Mouse (Mus musculus) skeletal muscle tissue, adult 2 months (tissue): ENCODE data around the gene Pknox2.

Experiments used
- DNase-seq: peaks from one replicate; pipeline ENCODE4 v3.0.0-alpha.2; 2012; ENCODE audit warnings: low read depth, low spot score

The Pknox2 gene

GRCm38 (mm10) chr9:36990626-36991368, 156.4 kb downstream of the Pknox2 start:
- DNase-seq = peak; percentile 41

GRCm38 (mm10) chr9:36989991-36990390, 157.2 kb downstream of the Pknox2 start:
- DNase-seq = no peak

- no peak for DNase-seq
These were observed 162.0 kb downstream of the Pknox2 start for GRCm38 (mm10) chr9:36985233-36985632.

GRCm38 (mm10) chr9:36976596-36977362, 170.4 kb downstream of the Pknox2 start:
- DNase-seq = no peak

- DNase-seq = peak; percentile 46
These were observed 173.6 kb downstream of the Pknox2 start for GRCm38 (mm10) chr9:36973486-36974227.

GRCm38 (mm10) chr9:36972089-36972488, 175.1 kb downstream of the Pknox2 start:
- no peak for DNase-seq

GRCm38 (mm10) chr9:36971066-36971465, 176.1 kb downstream of the Pknox2 start:
- no peak for DNase-seq

GRCm38 (mm10) chr9:36970651-36971050, 176.6 kb downstream of the Pknox2 start:
- DNase-seq = peak; percentile 79

- DNase-seq = peak; percentile 67
These were observed 178.1 kb downstream of the Pknox2 start for GRCm38 (mm10) chr9:36969131-36969530.

GRCm38 (mm10) chr9:36968713-36969112, 178.5 kb downstream of the Pknox2 start:
- no peak for DNase-seq

GRCm38 (mm10) chr9:36968236-36968635, 179.0 kb downstream of the Pknox2 start:
- DNase-seq = no peak

- no peak for DNase-seq
These were observed 181.5 kb downstream of the Pknox2 start for GRCm38 (mm10) chr9:36965720-36966119.

GRCm38 (mm10) chr9:36964230-36964629, 183.0 kb downstream of the Pknox2 start:
- no peak for DNase-seq

- no peak for DNase-seq
These were observed 183.7 kb downstream of the Pknox2 start for GRCm38 (mm10) chr9:36963512-36963911.

GRCm38 (mm10) chr9:36961874-36962273, 185.3 kb downstream of the Pknox2 start:
- DNase-seq = no peak

- DNase-seq = peak; percentile 49
These were observed 186.1 kb downstream of the Pknox2 start for GRCm38 (mm10) chr9:36961153-36961552.

GRCm38 (mm10) chr9:36951133-36951484, 196.1 kb downstream of the Pknox2 start:
- no peak for DNase-seq

GRCm38 (mm10) chr9:36950271-36951132, 196.7 kb downstream of the Pknox2 start:
- DNase-seq = no peak

GRCm38 (mm10) chr9:36948181-36948580, 199.0 kb downstream of the Pknox2 start:
- DNase-seq = peak; percentile 72

- peak; percentile 86 for DNase-seq
These were observed 200.0 kb downstream of the Pknox2 start for GRCm38 (mm10) chr9:36947056-36947694.

GRCm38 (mm10) chr9:36944843-36945242, 202.4 kb downstream of the Pknox2 start:
- DNase-seq = peak; percentile 53
